19 mouse cellular contexts compared by ENCODE assay signal in genomic region chr5:127289659-127290058, GRCm38 (mm10). TPM values are rescaled to one million over a fixed set of nuclear protein-coding genes. Genes with fewer than 3 reads are reported as not detected.
"Had no signal": no experiment of that assay in that cellular context is flagged by ENCODE, and none has a peak within 500 bp of the region (broad histone marks: within the 10 kb centered on the region; RNA-seq: fewer than 3 reads in every experiment).

No protein-coding gene starts in this region.

- H3K27me3 ChIP-seq: liver, embryonic 13.5 days; liver, embryonic 15.5 days; lung, embryonic 15.5 days; midbrain, embryonic 12.5 days; neural tube, embryonic 12.5 days had no signal

- DNase-seq: liver, embryonic 13.5 days; lung, adult 18-20 months; lung, postnatal 10 days; midbrain, embryonic 14.5 days; retina, postnatal 1 day; right cerebral cortex, adult 18-20 months; right cerebral cortex, postnatal 25 days; right cerebral cortex, postnatal 4 days; spleen, adult 18-20 months; thymus, adult 18-20 months; thymus, postnatal 14 days; thymus, postnatal 36 days had no signal

- H3K9me3 ChIP-seq: liver, embryonic 15.5 days; lung, embryonic 15.5 days; midbrain, embryonic 12.5 days; neural tube, embryonic 12.5 days had no signal

- H3K36me3 ChIP-seq: liver, embryonic 13.5 days; liver, embryonic 15.5 days; lung, embryonic 15.5 days; midbrain, embryonic 12.5 days; neural tube, embryonic 12.5 days had no signal

- H3K4me3 ChIP-seq: liver, embryonic 13.5 days; liver, embryonic 15.5 days; lung, embryonic 15.5 days; midbrain, embryonic 10.5 days; midbrain, embryonic 12.5 days; myocyte; neural tube, embryonic 12.5 days had no signal

- H3K4me1 ChIP-seq: liver, embryonic 13.5 days; liver, embryonic 15.5 days had no signal

RNA-seq across cellular contexts. Expression of gene Tmem132c, which starts 48.1 kb away (rescaled TPM):
- total RNA-seq: megakaryocyte-erythroid progenitor cell, adult 5-6 weeks had no signal
- polyA plus RNA-seq: myocyte had no signal
